Mouse (Mus musculus) erythroblast, embryonic 14.5 days (primary cell): ENCODE results near the gene Myh9.

ENCODE experiments used
- GATA1 ChIP-seq: IDR thresholded peaks from 2 replicates; pipeline ENCODE4 v1.6.1; 2012; ENCODE audit warnings: low read length, inconsistent platforms, mixed read lengths
- TAL1 ChIP-seq: IDR thresholded peaks from 3 replicates; pipeline ENCODE4 v1.6.1; 2012; ENCODE audit warnings: low read length, inconsistent platforms, mixed read lengths

DNA sequence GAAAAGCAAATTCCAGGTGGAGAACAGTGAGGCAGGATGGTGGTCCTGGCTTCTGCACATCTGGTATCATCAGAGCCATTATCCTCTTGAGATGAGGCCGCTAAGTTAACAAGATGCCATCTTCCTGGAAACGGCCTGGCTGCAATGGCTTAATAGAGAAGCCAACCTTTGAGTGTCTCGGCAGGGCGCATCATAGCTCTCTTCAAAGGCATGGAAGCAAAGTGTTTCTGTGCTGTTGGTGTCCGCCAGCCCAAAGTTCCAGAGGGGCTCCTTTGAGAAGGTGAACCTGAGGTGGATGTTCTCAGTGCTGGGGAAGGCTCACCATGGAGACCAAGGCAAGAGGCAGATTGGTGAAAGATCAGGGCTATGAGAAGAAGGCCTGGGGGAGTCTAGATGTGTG is 110.4 kb downstream of the Myh9 start:
- no peak for TF ChIP-seq TAL1
- no peak for TF ChIP-seq GATA1
